Mouse (Mus musculus) left cerebral cortex, adult 8-10 months (tissue): ENCODE results near the gene Gm6465. TPM values are rescaled to one million over a fixed set of nuclear protein-coding genes. Genes with fewer than 3 reads are reported as not detected.
"Not testable (repeated sequence)": the region's sequence is repeated elsewhere in the genome, so short reads cannot be mapped to it uniquely, and the experiment has no call there.

Source experiments
- DNase-seq, 2 experiments: peaks; one replicate each; pipeline ENCODE4 v3.0.0; 2022; ENCODE audit warnings: low spot score in 2 of 2
- total RNA-seq, 4 experiments: library from RNA; stranded (reverse); gene quantifications; 2 replicates each; pipeline ENCODE4 v1.2.4; 2022

The Gm6465 gene
- not detected for total RNA-seq

DNA sequence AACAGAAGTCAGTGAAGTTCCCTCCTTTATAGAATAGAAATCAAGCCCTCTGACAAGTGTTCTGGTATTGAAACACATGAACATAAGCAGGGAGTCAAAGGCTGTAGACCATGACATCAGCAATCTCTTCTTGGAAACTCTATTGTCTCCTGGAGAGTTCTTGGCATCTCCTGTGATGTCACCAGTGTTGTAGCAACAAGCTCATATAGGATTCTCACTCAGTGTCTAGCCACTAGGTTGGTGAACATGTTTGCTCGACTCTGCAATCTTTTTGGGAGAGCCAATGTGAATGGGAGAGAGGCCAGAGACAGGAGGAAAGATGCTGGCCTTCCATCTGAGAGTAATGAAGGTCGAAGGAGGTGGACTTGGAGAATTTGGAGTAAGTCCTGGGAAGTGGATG is at the start of gene Gm6465:
Gene Gm6465 (plus strand): TSS at position 301 of the 400 bp plus-strand sequence.
- DNase-seq: not testable (repeated sequence)

DNA sequence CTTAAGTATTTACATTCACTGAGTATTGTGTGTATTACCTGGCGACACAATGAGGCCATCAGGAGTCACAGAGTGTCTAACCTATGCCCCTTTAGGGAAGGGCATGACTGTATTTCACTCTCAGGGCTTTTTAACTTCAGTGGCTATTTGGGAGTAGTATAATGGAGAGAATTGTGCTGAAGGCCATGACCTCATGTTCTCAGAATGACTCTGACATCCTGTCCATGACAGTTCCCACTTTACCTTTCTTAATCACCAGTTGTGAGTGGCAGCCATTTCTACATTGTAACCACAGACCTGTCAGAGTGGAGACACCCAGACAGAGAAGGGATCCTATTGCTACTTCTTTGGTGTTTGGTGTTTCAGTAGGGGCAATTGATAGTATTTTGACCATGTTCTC is 485 bp downstream of the Gm6465 start:
- not testable (repeated sequence) for DNase-seq

DNA sequence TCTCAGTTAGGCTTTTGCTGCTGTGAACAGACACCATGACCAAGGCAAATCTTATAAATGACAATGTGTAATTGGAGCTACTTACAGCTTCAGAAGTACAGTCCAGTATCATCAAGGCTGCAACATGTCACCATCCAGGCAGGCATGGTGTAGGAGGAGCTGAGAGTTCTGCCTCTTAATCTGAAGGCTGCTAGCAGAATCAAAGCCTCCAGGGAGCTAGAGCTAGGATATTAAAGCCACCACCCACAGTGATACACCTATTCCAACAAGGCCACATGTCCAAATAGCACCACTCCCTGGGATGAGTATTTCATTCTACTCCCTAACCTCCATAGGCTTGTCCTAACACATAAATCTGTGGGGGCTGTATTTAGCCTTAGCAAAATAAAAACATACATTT is 12.6 kb downstream of the Gm6465 start:
- not testable (repeated sequence) for DNase-seq

Other genes with a start within 250 kb of the Gm6465 start
- not detected for gene Gm8922, start 163.6 kb upstream of the Gm6465 start, total RNA-seq
- gene Gm8926, start 75.0 kb upstream of the Gm6465 start, total RNA-seq: not detected
- not detected for gene 4933402N22Rik, start 72.5 kb downstream of the Gm6465 start, total RNA-seq